Mouse (Mus musculus): ENCODE data around the gene Izumo1r.

Gene Izumo1r

DNA sequence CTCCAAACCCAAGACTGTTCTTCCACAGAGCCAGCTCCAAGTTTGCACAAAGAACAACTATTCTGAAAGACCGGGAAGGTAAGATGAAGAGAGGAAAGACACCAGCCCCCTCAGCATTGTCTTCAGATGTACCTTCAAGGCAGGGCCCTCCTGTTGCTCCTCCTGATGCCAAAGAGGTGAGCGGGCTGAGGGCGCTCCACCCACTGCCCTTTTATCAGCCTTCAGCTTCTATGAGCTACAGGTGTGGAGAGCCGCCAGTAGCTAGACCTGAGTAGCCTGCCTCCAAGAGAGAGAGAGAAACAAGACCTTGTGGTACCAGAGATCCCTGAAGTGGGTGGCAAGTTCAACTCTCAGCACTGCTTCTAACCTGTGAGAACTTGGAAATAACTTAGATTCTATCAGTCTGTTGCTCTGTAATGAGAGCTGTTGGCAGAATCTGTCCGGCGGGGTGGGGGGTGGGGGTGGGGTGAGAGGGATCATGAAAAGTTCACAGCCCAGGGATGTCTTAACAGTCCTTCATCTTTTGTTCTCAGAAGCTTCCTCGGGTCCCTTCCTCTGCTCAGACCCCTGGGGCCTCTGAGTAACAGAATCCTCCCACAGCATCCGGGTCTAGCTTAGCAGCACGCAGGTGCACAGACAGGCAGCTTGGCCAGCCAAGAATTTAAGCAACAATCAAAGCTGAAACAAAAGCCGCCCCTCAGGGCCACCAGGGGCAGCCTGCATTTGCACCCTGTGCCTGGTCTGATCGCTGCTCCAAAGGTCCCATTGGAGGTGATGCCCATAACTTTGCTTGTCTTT, at the start of gene Izumo1r:
Gene Izumo1r, minus strand, starts transcription at position 369 of the 798 bp plus-strand sequence.
- DNase-seq (ENCODE audit: low read depth, low spot score): no peak

- no peak for DNase-seq (ENCODE audit: low read depth, low spot score)
These were observed 47.3 kb upstream of the Izumo1r start for GRCm38 (mm10) chr9:14951072-14951471.

DNA sequence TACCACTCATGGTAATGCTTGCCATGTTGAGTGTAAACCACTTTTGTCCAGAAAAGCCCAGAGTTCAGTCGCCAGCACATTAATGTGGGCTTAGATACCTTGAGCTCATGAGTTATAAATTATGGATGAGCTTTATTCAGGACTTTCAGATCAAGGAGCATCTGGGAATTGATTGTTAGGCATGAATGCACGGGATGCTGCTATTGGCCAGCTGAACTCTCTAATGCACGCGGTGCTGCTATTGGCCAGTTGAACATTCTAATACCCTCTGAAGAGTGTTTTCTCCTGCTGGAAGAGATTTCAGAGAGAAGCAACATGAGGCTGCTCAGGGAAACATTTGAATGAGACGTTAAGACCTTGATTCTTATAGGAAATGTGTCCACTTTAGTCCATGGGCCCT, 45.1 kb upstream of the Izumo1r start:
- DNase-seq (ENCODE audit: low read depth, low spot score): no peak

GRCm38 (mm10) chr9:14946677-14947076, 42.9 kb upstream of the Izumo1r start:
- DNase-seq (ENCODE audit: low read depth, low spot score): no peak

GRCm38 (mm10) chr9:14945919-14946318, 42.2 kb upstream of the Izumo1r start:
- no peak for DNase-seq (ENCODE audit: low read depth, low spot score)

DNA sequence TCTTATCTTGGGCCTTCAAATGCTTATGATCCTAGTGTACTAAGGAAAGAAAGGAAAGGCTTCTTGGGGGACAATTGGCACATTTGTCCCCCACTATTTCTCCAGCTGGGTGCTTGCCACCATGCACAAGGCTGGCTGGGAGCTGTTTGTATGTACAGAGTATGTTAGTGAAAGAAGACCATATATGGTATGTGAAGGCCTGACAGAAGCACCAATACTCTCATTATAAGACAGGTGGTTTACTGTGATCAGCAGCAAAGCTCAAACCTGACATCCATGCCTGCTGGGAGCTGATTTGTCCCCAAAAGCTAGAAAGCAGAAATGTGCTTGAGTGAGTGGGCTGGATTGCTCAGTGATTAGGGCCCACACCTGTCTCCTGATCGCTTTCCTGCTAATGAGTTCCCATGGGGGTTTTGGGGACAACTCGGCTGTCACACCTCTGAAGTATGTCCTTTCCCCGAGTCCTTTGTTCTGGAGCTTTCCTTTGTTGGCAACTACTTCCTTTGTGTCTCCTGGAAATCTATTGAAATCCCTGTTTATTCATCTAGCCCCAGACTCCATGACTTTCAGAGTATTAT, 38.5 kb upstream of the Izumo1r start:
- no peak for DNase-seq (ENCODE audit: low read depth, low spot score)

- DNase-seq (ENCODE audit: low read depth, low spot score): no peak
These were observed 35.9 kb upstream of the Izumo1r start for GRCm38 (mm10) chr9:14939610-14940009.

DNA sequence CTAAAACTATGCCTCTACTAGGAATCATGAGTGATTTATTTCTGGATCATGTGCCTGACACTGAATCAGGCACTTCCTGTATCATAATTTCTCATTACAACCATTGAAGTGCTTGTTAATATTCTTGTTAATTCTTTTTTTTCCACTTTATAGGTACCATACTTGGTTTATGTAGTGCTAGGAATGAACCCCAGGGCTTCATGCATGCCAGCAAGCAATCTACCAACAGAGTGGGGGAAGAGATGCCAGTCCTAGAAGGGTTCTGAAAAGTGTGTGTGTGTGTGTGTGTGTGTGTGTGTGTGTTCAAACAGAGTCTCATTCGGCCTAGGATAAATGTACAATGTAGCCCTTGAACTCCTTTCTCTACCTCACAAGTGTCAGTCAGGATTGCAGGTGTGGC, 33.6 kb upstream of the Izumo1r start:
- no peak for DNase-seq (ENCODE audit: low read depth, low spot score)

GRCm38 (mm10) chr9:14934851-14935250, 31.1 kb upstream of the Izumo1r start:
- no peak for DNase-seq (ENCODE audit: low read depth, low spot score)

GRCm38 (mm10) chr9:14931943-14932342, 28.2 kb upstream of the Izumo1r start:
- no peak for DNase-seq (ENCODE audit: low read depth, low spot score)

- no peak for DNase-seq (ENCODE audit: low read depth, low spot score)
These were observed 27.5 kb upstream of the Izumo1r start for GRCm38 (mm10) chr9:14931211-14931610.

DNA sequence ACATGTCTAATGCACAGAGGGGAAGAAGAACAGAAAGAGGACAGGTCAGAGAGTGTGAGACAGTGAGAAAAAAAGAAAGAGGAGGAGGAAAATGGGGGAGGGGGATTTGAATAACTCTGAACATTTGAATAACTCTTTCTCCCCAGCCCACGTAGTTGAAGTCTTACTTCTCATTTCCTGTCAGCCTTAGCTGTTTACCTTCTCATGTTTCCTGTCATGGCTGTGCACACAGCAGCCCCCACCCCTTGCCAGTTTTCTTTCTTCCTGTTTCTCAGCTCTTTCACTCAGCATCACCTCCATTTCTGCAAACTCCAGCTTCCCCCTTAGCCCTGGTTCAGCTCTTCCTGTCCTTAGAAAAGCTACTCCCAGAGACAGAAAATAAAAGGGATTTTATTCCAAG, 22.8 kb upstream of the Izumo1r start:
- DNase-seq (ENCODE audit: low read depth, low spot score): no peak

GRCm38 (mm10) chr9:14923625-14924024, 19.9 kb upstream of the Izumo1r start:
- no peak for DNase-seq (ENCODE audit: low read depth, low spot score)

- DNase-seq (ENCODE audit: low read depth, low spot score): no peak
These were observed 18.3 kb upstream of the Izumo1r start for GRCm38 (mm10) chr9:14921971-14922560.

GRCm38 (mm10) chr9:14921254-14921653, 17.5 kb upstream of the Izumo1r start:
- DNase-seq (ENCODE audit: low read depth, low spot score): no peak

DNA sequence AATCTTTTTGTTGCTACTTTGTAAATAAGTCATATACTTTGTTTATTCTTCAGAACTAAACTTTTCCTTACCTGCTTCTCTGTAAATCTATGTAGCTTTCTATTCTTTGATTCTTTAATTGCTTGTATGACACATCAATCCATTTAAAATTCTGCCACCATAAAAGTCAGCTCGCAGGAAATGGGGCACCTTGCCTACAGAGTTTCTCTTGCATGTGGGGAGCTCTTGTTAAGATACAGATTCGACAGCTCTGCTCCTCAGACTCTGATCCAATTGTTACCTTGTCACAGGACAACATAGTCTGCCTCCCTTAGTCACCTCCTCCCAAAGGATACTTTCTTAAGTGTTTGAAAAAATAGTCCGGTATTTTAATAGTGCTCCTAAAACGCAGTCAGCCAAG, 16.9 kb upstream of the Izumo1r start:
- DNase-seq (ENCODE audit: low read depth, low spot score): no peak

GRCm38 (mm10) chr9:14918825-14919668, 15.3 kb upstream of the Izumo1r start:
- no peak for DNase-seq (ENCODE audit: low read depth, low spot score)

DNA sequence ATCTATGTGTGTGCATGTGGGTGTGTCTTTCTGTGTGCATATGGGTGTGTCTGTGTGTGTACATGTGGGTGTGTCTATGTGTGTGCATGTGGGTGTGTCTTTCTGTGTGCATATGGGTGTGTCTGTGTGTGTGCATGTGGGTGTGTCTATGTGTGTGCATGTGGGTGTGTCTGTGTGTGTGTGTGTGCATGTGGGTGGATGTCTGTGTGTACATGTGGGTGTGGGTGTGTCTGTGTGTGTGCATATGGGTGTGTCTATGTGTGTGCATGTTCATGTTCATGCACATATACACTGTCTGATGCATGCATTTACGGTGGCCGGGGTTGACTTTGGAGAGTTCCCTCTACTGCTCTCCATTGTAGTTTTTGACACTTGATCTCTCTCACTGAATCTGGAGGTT, 13.9 kb upstream of the Izumo1r start:
- DNase-seq (ENCODE audit: low read depth, low spot score): no peak

DNA sequence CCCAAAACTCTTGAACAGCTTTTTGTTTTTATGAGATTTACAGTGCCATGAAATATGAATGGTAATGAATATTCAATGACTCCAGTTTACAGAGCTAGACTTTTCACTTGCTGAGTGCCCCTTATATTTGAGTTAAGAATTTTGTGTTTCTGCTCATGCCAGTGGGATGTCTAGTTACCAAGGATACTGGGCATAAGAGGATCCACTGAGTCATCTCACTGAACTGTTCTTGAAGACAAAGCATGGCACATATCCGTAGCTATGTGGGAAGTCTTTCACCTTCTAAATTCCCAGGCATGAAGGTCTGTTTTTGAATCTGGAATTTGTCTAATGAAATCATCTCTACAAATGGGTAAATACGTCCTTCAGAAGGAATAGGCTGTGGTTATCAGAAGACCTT, 8.3 kb upstream of the Izumo1r start:
- DNase-seq (ENCODE audit: low read depth, low spot score): no peak

GRCm38 (mm10) chr9:14909981-14910380, 6.2 kb upstream of the Izumo1r start:
- DNase-seq (ENCODE audit: low read depth, low spot score): no peak

DNA sequence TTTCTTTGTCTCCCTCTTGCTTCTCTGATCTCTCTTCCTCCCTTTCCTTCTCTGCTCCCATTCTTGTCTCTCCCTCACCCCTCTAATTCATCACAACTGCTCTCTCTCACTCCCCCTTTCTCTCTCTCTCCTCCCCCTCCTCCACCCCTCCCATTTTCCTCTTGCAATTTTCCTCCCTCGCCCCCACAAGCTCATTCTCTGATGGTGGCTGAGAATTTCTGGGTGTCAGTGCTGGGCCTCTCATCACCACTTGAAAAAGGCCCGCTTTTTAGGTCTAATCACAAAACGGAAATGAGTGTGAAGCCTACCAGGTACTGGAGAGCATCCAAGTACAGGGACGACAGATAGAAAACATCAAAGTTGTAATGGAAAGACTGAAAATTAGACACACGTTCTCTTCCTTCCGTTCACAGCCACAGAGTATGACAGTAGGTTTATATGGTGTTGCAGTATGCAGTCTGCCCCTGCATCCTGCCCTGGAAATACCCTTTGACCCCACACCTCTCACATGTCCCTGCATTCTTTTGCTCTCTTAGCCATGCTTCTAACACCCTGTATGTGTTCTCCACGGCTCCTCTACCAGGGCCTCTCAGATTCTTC, 4.2 kb upstream of the Izumo1r start:
- no peak for DNase-seq (ENCODE audit: low read depth, low spot score)

DNA sequence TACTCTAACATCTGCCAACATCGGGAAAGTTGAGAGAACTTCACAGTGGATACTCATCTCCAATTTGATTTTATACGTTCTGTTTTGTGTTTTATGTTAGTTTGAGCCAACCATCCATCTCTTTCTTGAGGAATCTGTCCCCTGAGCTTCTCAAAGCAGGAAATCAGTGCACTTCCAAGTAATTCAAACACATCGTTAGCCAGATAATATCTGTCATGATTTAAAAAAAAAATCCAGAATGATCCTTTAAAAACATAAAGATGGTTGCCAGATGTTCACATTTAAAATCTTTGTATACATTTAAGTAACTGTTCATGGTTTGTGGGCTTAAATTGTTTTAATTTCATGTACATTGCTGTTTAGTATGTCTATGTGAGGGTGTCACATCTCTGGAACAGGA, 2.2 kb upstream of the Izumo1r start:
- DNase-seq (ENCODE audit: low read depth, low spot score): no peak
